Mouse (Mus musculus): ENCODE measurements around the gene Sept3.

Sept3 gene

DNA sequence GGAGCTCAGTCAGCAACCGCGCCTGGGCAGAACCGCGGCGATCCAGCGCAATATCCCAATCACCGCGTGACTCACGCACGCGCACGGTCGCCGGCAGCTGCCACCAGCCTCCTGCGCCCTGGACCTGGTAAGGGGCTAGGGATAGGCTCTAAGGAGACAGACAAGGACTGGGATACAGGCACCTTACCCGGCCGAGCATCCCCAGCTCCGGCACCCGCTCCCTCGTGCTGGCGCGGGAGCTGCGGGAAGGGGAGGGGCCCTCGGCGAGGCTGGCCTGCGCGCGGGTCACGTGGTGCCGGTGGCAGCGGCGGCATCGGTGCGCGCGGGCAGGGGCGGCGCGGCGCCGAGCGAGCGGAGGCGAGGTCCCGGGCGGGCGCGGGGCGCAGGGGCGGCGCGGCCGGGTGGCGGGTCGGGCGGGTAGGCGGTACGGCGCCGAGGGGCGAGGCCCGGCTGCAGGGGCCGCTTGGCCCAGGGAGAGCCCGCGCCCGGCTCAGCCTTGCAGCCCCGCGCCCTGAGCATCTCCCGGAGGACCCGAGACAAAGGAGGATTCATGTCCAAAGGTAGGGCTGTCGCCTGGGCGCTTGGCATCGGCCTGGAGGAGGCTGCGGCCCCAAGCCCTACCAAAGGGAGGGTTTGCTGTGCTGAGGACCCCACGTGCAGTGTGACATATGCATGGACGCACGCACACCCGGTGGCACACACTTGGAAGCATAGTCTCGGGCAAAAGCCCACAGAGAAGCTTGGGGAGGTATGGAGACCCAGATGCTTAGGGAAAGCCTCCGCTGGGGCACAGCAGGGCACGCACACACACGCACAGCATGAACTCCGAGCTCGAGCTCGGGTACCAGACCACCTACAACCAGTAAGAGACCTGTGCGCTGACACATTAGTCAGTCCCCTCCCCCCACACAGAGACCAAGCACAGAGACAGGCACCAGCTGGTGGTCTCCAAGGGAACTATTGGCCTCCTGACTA is 521 bp downstream of the Sept3 start:
- peak; percentile 83 for DNase-seq

GRCm38 (mm10) chr15:82277591-82277990 is 2.9 kb downstream of the Sept3 start:
- peak; percentile 84 for DNase-seq

- DNase-seq = no peak
Observed at GRCm38 (mm10) chr15:82280638-82281037, 5.9 kb downstream of the Sept3 start.

DNA sequence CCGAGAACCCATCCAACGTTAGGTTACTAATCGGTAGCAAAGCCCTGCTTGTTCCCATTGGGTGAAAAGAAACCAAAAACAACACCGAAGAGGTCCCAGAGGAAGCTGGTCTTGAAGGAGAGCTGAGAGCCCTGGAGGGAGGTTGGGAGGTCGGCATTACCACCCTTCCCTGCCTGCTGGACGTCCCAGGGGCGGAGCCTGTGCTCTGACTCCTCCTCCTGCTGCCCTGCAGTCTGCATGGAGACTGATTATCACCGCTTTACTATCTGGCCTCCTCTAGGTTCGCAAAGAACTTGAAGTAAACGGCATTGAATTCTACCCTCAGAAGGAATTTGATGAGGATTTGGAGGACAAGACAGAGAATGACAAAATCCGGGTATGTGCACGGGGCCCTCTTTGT is 11.5 kb downstream of the Sept3 start:
- DNase-seq = no peak

GRCm38 (mm10) chr15:82290252-82290651 is 15.6 kb downstream of the Sept3 start:
- DNase-seq = no peak

GRCm38 (mm10) chr15:82292851-82293250 is 18.2 kb downstream of the Sept3 start:
- DNase-seq = no peak

DNA sequence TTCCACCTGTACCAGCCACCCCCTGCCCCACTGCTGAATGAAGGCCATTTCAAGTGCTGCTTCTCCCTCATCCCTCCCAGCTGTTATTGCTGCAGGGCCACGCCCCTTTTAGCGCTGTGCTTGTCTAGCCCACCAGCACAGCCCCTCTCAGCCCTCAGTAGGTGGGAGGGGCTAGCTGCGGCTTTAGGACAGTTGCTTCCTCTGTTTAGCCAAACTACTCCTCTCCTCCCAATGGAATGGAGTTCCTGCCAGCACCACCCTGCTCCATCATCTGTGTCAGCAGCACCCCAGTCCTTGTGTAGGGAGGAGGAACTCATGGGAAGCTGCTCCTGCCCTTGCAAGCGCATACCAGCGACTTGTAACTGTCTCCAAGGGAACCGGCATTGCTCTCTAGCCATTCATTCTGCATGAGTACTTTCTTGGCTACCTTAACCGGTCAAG is 18.6 kb downstream of the Sept3 start:
- DNase-seq = no peak

- DNase-seq = no peak
Observed at GRCm38 (mm10) chr15:82294059-82294458, 19.4 kb downstream of the Sept3 start.

GRCm38 (mm10) chr15:82298764-82299561 is 24.3 kb downstream of the Sept3 start, which contains the start of gene Wbp2nl:
Gene Wbp2nl (plus strand): TSS chr15:82298954.
- no peak for DNase-seq

DNA sequence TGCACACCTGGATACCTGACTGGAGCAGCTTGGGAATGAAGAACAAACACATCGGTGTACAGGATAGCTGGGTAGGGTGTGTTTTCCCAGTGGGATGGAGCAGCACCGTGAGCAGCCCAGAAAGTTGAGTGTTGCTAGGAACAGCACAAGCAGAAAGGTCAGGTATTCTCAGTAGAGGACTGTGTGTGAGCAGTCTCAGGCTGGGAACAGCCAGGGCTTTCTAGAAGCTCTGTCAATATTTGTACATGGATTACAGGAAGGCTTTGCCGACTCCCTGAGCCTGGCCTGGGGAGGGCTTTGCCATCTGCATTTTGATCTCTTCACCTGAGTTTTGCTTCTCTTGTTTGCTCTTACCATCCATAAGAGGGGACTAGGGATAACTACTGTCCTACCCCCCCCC is 32.4 kb downstream of the Sept3 start:
- no peak for DNase-seq

DNA sequence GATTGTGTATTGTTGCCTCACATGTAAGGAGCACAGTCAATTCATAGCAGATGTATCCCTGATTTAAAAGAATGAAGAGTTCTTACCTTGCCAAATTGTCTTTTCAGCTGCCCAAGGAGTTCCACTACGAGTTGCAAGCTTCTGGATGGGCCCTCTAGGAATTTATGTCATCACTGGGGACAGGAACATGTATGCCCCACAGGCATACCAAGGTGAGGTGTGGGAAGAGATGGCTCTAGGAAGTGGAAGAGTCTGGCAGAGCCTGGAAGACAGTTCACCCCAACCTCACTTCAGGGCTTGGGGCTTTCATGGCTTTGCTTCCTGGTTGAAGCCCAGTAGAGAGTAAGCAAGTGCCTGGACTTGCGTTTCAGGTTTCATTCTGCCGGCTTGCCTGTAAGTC is 33.7 kb downstream of the Sept3 start:
- no peak for DNase-seq

DNA sequence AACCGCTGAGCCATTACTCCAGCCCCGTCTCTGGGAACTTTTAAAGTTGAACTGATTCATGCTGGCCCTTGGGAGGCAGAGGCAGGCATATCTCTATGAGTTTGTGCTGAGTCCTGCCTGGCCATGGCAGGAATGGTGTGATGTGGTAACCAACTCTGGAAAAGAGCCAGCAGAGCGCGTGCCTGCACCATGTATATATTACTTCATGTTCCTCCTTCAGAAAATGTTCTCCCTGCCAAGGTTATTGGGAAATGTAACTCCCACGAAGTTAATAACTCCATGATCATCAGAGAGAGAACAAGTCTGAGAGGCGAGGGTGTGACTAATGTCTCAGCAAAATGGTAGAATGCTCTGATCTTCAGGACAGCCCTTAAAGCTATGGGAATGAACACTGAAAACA is 43.1 kb downstream of the Sept3 start:
- DNase-seq = no peak

DNA sequence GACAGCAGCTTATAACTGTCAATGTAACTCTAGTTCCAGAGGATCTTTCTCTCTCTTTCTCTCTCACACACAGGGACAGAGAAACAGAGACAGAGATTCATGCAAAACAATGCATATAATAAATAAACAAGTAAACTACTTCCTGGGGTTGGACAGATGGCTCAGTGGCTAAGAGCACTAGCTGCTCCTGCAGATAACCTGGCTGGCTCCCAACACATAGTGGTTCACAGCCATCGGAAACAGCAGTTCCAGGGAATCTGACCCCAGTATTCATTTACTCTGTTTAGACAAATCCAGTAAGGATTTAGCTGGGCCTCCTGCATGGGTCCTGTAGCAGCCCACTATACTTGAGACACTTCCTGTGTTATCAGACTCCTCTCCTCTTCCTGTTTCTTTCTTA is 44.9 kb downstream of the Sept3 start:
- peak; percentile 10 for DNase-seq

GRCm38 (mm10) chr15:82322195-82322594 is 47.5 kb downstream of the Sept3 start:
- DNase-seq = no peak

- no peak for DNase-seq
Observed at GRCm38 (mm10) chr15:82325382-82325781, 50.7 kb downstream of the Sept3 start.

GRCm38 (mm10) chr15:82335194-82335593 is 60.5 kb downstream of the Sept3 start:
- DNase-seq = no peak

DNA sequence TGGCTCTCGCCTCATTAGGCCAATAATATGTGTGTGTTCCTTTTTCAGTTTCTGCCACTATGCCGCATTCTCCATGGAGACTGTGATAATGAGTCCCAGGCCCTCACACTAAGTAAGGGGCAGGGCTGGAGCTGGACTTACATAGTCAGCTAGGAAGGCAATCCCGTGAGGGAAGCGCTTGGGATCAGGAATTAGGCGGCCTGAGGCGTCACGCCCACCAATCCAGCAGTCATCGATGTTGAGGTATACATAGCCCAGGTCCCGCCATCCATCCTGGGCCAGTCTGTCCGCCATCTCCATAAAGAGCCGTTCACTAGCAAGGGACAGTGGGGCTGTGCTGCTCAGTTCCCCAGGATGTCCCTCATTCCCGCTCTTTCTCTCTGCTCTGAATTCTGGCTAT is 61.9 kb downstream of the Sept3 start:
- no peak for DNase-seq

DNA sequence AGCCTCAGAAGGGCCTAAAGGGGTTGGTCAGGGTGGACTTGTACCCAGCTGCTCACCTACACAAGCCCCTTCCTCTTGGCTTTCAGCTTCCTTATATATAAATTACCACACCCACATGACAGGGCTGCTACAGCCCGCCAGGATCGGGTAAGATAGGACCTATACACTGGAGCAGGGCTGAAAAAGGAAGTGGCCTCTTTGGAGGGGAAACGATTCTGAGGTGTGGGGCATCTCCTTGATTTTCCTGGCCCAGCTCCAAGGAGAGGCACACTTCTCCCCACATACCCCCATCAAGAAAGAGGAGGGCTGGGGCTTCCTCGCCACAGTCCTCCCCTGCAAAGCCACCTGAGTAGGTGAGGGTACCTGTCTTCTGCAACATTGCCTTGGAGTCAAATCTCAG is 63.2 kb downstream of the Sept3 start:
- DNase-seq = no peak

GRCm38 (mm10) chr15:82338593-82339112 is 64.0 kb downstream of the Sept3 start, which contains the start of the genes Naga, Pheta2 and Smdt1:
Gene Naga (minus strand): TSS chr15:82338925.
Gene Pheta2 (plus strand): TSS chr15:82338942.
Gene Smdt1 (plus strand): TSS chr15:82338959.
- DNase-seq = peak; percentile 95

DNA sequence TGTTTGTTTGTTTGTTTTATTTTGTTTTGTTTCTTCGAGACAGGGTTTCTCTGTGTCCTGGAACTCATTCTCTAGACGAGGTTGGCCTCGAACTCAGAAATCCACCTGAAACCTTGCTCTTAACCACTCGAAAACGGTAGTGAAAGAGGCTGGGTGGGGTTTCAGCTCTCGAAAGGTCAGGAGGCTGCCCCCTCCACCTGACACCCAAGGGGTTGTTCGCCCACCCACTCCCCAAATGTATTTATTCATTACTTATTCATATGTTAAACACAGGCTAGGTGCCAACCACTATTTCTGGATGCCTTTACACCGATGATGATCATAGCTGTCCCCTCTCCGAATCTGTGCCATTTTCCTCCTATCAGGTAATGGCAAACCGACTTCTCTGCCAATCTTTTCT is 64.5 kb downstream of the Sept3 start:
- DNase-seq = no peak

- DNase-seq = no peak
Observed at GRCm38 (mm10) chr15:82339634-82340254, 65.1 kb downstream of the Sept3 start.

DNA sequence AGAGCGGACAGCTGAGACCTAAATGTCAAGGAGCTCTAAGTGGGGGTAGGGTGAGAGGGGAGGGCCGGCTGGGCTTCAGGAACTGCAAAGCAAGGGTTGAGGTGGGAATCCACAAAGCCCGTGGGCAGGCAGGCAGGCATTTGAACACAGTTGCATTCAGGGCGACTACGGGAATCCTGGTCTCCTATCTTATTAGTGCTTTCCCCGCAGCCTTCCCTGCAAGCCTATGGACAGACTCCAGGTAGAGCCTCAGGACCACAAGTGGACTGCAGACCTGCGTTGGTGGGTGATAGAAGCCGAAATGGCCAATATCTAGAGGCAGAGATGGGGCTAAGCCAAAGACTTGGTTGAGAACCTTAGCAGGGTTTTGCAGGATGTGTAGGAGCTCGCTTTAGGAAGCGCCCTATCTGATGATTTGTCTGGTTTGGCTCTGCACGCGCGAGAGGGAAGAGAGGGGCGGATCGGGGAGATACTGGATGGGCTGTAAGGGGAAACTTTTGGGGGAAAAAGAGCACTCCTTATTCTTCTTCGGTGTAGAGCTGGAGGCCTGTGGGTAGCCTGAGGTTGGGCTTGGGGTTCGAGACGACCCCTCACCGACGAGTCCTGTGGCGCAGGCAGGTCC is 65.8 kb downstream of the Sept3 start:
- DNase-seq = no peak
